Mouse (Mus musculus) MEL (cell line): ENCODE results near the gene Selenon. TPM values are rescaled to one million over a fixed set of nuclear protein-coding genes. Genes with fewer than 3 reads are reported as not detected.

Experiments used
- DNase-seq: peaks from one replicate; pipeline ENCODE4 v3.0.0; 2011; ENCODE audit warnings: low read depth, low spot score
- H3K27ac ChIP-seq: 2 replicates; pipeline ENCODE4 v1.5.1; 2012; ENCODE audit warnings: low read depth, mild to moderate bottlenecking, control low read depth, low read length, moderate library complexity; ENCODE audit not compliant: control insufficient read depth
- H3K27me3 ChIP-seq, 2 experiments: fragments of 150-350 bp in 1 of 2; sonication (generic) in 1 of 2; 2 replicates each; pipeline ENCODE4 v1.6.1; 2012; ENCODE audit warnings: low read length in 2 of 2, mild to moderate bottlenecking in 2 of 2, improper control_type of control experiment in 1 of 2, moderate library complexity in 1 of 2; ENCODE audit not compliant: insufficient read depth in 2 of 2, control insufficient read depth in 1 of 2
- H3K36me3 ChIP-seq, 2 experiments: 2 replicates each; pipeline ENCODE4 v1.6.1; 2012 to 2014; ENCODE audit warnings: low read length in 2 of 2, improper control_type of control experiment in 1 of 2, inconsistent platforms in 1 of 2, mild to moderate bottlenecking in 1 of 2; ENCODE audit not compliant: insufficient read depth in 2 of 2, control insufficient read depth in 1 of 2
- H3K4me1 ChIP-seq, 2 experiments: fragments of 150-350 bp in 1 of 2; sonication (generic) in 1 of 2; 2 replicates each; pipeline ENCODE4 v1.6.1; 2012; ENCODE audit warnings: low read length in 2 of 2, improper control_type of control experiment in 1 of 2, mild to moderate bottlenecking in 1 of 2; ENCODE audit not compliant: insufficient read depth in 2 of 2, control insufficient read depth in 1 of 2
- H3K4me3 ChIP-seq, 2 experiments: fragments of 150-350 bp in 1 of 2; sonication (generic) in 1 of 2; 2 replicates each; pipeline ENCODE4 v1.5.1; 2012; ENCODE audit warnings: low read depth in 2 of 2, low read length in 2 of 2, mild to moderate bottlenecking in 2 of 2, moderate library complexity in 2 of 2, control low read depth in 1 of 2, improper control_type of control experiment in 1 of 2; ENCODE audit not compliant: control insufficient read depth in 1 of 2, insufficient read depth in 1 of 2
- H3K79me2 ChIP-seq: 2 replicates; pipeline ENCODE4 v1.6.1; 2012; ENCODE audit warnings: mild to moderate bottlenecking, low read length, moderate library complexity; ENCODE audit not compliant: control insufficient read depth, poor library complexity, insufficient read depth
- H3K9ac ChIP-seq: 2 replicates; pipeline ENCODE4 v1.6.1; 2012; ENCODE audit warnings: low read depth, mild to moderate bottlenecking, control low read depth, low read length, moderate library complexity; ENCODE audit not compliant: control insufficient read depth, poor library complexity, severe bottlenecking
- H3K9me3 ChIP-seq: fragments of 150-350 bp; sonication (generic); replicated peaks from 2 replicates; pipeline ENCODE4 v1.6.1; 2012; ENCODE audit warnings: mild to moderate bottlenecking, low read length, improper control_type of control experiment, moderate library complexity; ENCODE audit not compliant: insufficient read depth
- BHLHE40 ChIP-seq: IDR thresholded peaks from 2 replicates; pipeline ENCODE4 v1.6.1; 2012; ENCODE audit warnings: low read depth, mild to moderate bottlenecking, inconsistent platforms, low read length, improper control_type of control experiment, borderline replicate concordance
- CHD2 ChIP-seq: IDR thresholded peaks from 2 replicates; pipeline ENCODE4 v1.6.1; 2011; ENCODE audit warnings: low read length, improper control_type of control experiment
- CTCF ChIP-seq, 3 experiments: IDR thresholded peaks in 2 of 3; conservative IDR thresholded peaks in 1 of 3; 2 replicates each; pipeline ENCODE4 v1.5.1; 2011 to 2012; ENCODE audit warnings: low read length in 3 of 3, low read depth in 2 of 3, mild to moderate bottlenecking in 2 of 3, improper control_type of control experiment in 1 of 3, inconsistent platforms in 1 of 3, mixed read lengths in 1 of 3, moderate library complexity in 1 of 3; ENCODE audit not compliant: control insufficient read depth in 1 of 3, insufficient read depth in 1 of 3, poor library complexity in 1 of 3, severe bottlenecking in 1 of 3
- E2F4 ChIP-seq: IDR thresholded peaks from 2 replicates; pipeline ENCODE4 v1.6.1; 2011; ENCODE audit warnings: low read depth, low read length, improper control_type of control experiment, borderline replicate concordance
- ELF1 ChIP-seq: IDR thresholded peaks from 2 replicates; pipeline ENCODE4 v1.6.1; 2014; ENCODE audit warnings: low read depth, mild to moderate bottlenecking, inconsistent platforms, low read length, improper control_type of control experiment, moderate library complexity
- EP300 ChIP-seq, 2 experiments: IDR thresholded peaks; 2 replicates each; pipeline ENCODE4 v1.6.1; 2011; ENCODE audit warnings: improper control_type of control experiment in 2 of 2, low read length in 2 of 2, low read depth in 1 of 2, mild to moderate bottlenecking in 1 of 2
- ETS1 ChIP-seq: IDR thresholded peaks from 2 replicates; pipeline ENCODE4 v1.6.1; 2012; ENCODE audit warnings: low read depth, mild to moderate bottlenecking, inconsistent platforms, low read length, improper control_type of control experiment, moderate library complexity
- GABPA ChIP-seq: IDR thresholded peaks from 2 replicates; pipeline ENCODE4 v1.6.1; 2012; ENCODE audit warnings: low read depth, mild to moderate bottlenecking, inconsistent platforms, low read length, improper control_type of control experiment, moderate library complexity
- GATA1 ChIP-seq: IDR thresholded peaks from 2 replicates; pipeline ENCODE4 v1.6.1; 2011; ENCODE audit warnings: low read depth, low read length, improper control_type of control experiment
- HCFC1 ChIP-seq: IDR thresholded peaks from 2 replicates; pipeline ENCODE4 v1.6.1; 2012; ENCODE audit warnings: low read depth, mild to moderate bottlenecking, inconsistent platforms, low read length, improper control_type of control experiment, moderate library complexity
- JUND ChIP-seq: IDR thresholded peaks from 2 replicates; pipeline ENCODE4 v1.6.1; 2011; ENCODE audit warnings: low read depth, mild to moderate bottlenecking, improper control_type of control experiment, low read length
- KAT2A ChIP-seq: conservative IDR thresholded peaks from 2 replicates; pipeline ENCODE4 v1.6.1; 2012; ENCODE audit warnings: low read depth, low read length, improper control_type of control experiment, inconsistent platforms
- MAX ChIP-seq: IDR thresholded peaks from 2 replicates; pipeline ENCODE4 v1.6.1; 2011; ENCODE audit warnings: low read length, improper control_type of control experiment
- MXI1 ChIP-seq: IDR thresholded peaks from 2 replicates; pipeline ENCODE4 v1.6.1; 2011; ENCODE audit warnings: mild to moderate bottlenecking, low read depth, low read length, improper control_type of control experiment
- MYC ChIP-seq: IDR thresholded peaks from 2 replicates; pipeline ENCODE4 v1.6.1; 2011; ENCODE audit warnings: low read depth, mild to moderate bottlenecking, low read length, improper control_type of control experiment, moderate library complexity
- NELFE ChIP-seq: IDR thresholded peaks from 2 replicates; pipeline ENCODE4 v1.6.1; 2011; ENCODE audit warnings: low read depth, low read length, improper control_type of control experiment
- NRF1 ChIP-seq: IDR thresholded peaks from 2 replicates; pipeline ENCODE4 v1.6.1; 2014; ENCODE audit warnings: low read depth, mild to moderate bottlenecking, inconsistent platforms, low read length, improper control_type of control experiment, moderate library complexity; ENCODE audit not compliant: poor library complexity, insufficient read depth, severe bottlenecking
- POLR2A ChIP-seq, 2 experiments: IDR thresholded peaks; 2 replicates each; pipeline ENCODE4 v1.6.1; 2011 to 2012; ENCODE audit warnings: low read length in 2 of 2, mild to moderate bottlenecking in 2 of 2, control low read depth in 1 of 2, improper control_type of control experiment in 1 of 2, low read depth in 1 of 2, moderate library complexity in 1 of 2; ENCODE audit not compliant: control insufficient read depth in 1 of 2, insufficient read depth in 1 of 2, poor library complexity in 1 of 2
- POLR2AphosphoS2 ChIP-seq: IDR thresholded peaks from 2 replicates; pipeline ENCODE4 v1.6.1; 2011; ENCODE audit warnings: low read length, improper control_type of control experiment
- POLR2AphosphoS5 ChIP-seq: IDR thresholded peaks from 2 replicates; pipeline ENCODE4 v1.6.1; 2012; ENCODE audit warnings: low read depth, borderline replicate concordance, mild to moderate bottlenecking, inconsistent platforms, low read length, moderate library complexity, mixed read lengths
- RAD21 ChIP-seq: IDR thresholded peaks from 2 replicates; pipeline ENCODE4 v1.6.1; 2011; ENCODE audit warnings: mild to moderate bottlenecking, low read depth, low read length, improper control_type of control experiment
- RCOR1 ChIP-seq: IDR thresholded peaks from 2 replicates; pipeline ENCODE4 v1.6.1; 2012; ENCODE audit warnings: low read depth, mild to moderate bottlenecking, inconsistent platforms, low read length, improper control_type of control experiment
- SIN3A ChIP-seq: IDR thresholded peaks from 2 replicates; pipeline ENCODE4 v1.6.1; 2012; ENCODE audit warnings: low read length, improper control_type of control experiment, inconsistent platforms
- TAL1 ChIP-seq: IDR thresholded peaks from 2 replicates; pipeline ENCODE4 v1.6.1; 2012; ENCODE audit warnings: mild to moderate bottlenecking, inconsistent platforms, low read length, moderate library complexity, mixed read lengths
- TBP ChIP-seq: IDR thresholded peaks from 2 replicates; pipeline ENCODE4 v1.8.0; 2011; ENCODE audit warnings: low read depth, low read length, improper control_type of control experiment
- TCF12 ChIP-seq: IDR thresholded peaks from 2 replicates; pipeline ENCODE4 v1.6.1; 2014; ENCODE audit warnings: low read depth, mild to moderate bottlenecking, inconsistent platforms, low read length, improper control_type of control experiment, moderate library complexity
- USF2 ChIP-seq, 2 experiments: IDR thresholded peaks; 2 replicates each; pipeline ENCODE4 v1.6.1; 2011 to 2012; ENCODE audit warnings: improper control_type of control experiment in 2 of 2, low read length in 2 of 2, borderline replicate concordance in 1 of 2, inconsistent platforms in 1 of 2, low read depth in 1 of 2, mild to moderate bottlenecking in 1 of 2; ENCODE audit not compliant: insufficient read depth in 1 of 2
- ZC3H11A ChIP-seq: IDR thresholded peaks from 2 replicates; pipeline ENCODE4 v1.6.1; 2012; ENCODE audit warnings: low read depth, mild to moderate bottlenecking, inconsistent platforms, low read length, improper control_type of control experiment
- ZKSCAN1 ChIP-seq: IDR thresholded peaks from 2 replicates; pipeline ENCODE4 v1.6.1; 2012; ENCODE audit warnings: low read depth, mild to moderate bottlenecking, inconsistent platforms, low read length, improper control_type of control experiment, moderate library complexity
- ZMIZ1 ChIP-seq: IDR thresholded peaks from 2 replicates; pipeline ENCODE4 v1.6.1; 2012; ENCODE audit warnings: low read depth, mild to moderate bottlenecking, inconsistent platforms, low read length, improper control_type of control experiment, moderate library complexity
- ZNF384 ChIP-seq: IDR thresholded peaks from 2 replicates; pipeline ENCODE4 v1.6.1; 2012; ENCODE audit warnings: low read depth, mild to moderate bottlenecking, inconsistent platforms, low read length, improper control_type of control experiment
- polyA plus RNA-seq, 2 experiments: library from polyadenylated mRNA; stranded (reverse) in 1 of 2; unstranded in 1 of 2; fragments of >175 nt in 1 of 2; fragments of >200 nt in 1 of 2; gene quantifications; 2 replicates each; pipeline versions ENCODE4 v1.2.1 to v1.2.4; 2012; ENCODE audit warnings: low replicate concordance in 2 of 2, low read depth in 1 of 2; ENCODE audit not compliant: insufficient read length in 2 of 2, insufficient read depth in 1 of 2, missing spikeins in 1 of 2
- total RNA-seq: library from RNA; depleted of rRNA; stranded (reverse); fragments of 300-350 nt; gene quantifications from 2 replicates; pipeline ENCODE4 v1.2.3, GENCODE M21; 2012

Selenon gene
- total and polyA plus RNA-seq, 3 experiments: 2.9 to 16.3 TPM; not detected in 1

- TF ChIP-seq ZMIZ1: 0 out of 2 replicates have a peak, but pooled peaks have one; percentile 65
- TF ChIP-seq HCFC1: peak; percentile 88
- no peak; the same call in 1 of the 2 replicates for TF ChIP-seq KAT2A
- no peak for TF ChIP-seq POLR2AphosphoS5
- no peak for TF ChIP-seq TBP
- no peak for TF ChIP-seq RAD21
- no peak for TF ChIP-seq JUND
- no peak for TF ChIP-seq RCOR1
- no peak for TF ChIP-seq ZC3H11A
- no peak for TF ChIP-seq BHLHE40
- no peak for TF ChIP-seq MAX
- no peak for TF ChIP-seq EP300 (IDR thresholded peaks at IDR 0.05; ENCODE audit: low read depth in 1 of 2, low read length in 2 of 2)
These were observed 16.8 kb downstream of the Selenon start, which contains the start of gene Mtfr1l (continued) for GRCm38 (mm10) chr4:134534932-134535786.

GRCm38 (mm10) chr4:134534124-134534886 is 17.7 kb downstream of the Selenon start:
- Histone ChIP-seq H3K4me3 (peak overlapping the region; percentile 88 to 93), H3K9ac (peak overlapping the region; percentile 94), H3K27ac (peak overlapping the region; percentile 67), H3K9me3 (no peaks in the 10 kb centered on the region), H3K79me2 (peaks cover 12% of the 10 kb centered on the region), H3K36me3 (peaks cover 0 to 7% of the 10 kb centered on the region in 2 experiments; a peak in 2 of 4 replicates), H3K4me1 (peaks cover 9 to 14% of the 10 kb centered on the region in 2 experiments), H3K27me3 (no peaks in the 10 kb centered on the region)
- peak; percentile 84 for DNase-seq
- TF ChIP-seq GABPA (no peak), MXI1 (peak; percentile 80), ZC3H11A (no peak), MAX (peak; percentile 69), ZKSCAN1 (no peak), MYC (no peak), SIN3A (peak; percentile 66), JUND (no peak), ZNF384 (no peak), CHD2 (no peak), USF2 (IDR thresholded peaks at IDR 0.05; ENCODE audit: borderline replicate concordance in 1 of 2, insufficient read depth in 1 of 2, low read depth in 1 of 2, low read length in 2 of 2) (no peak), ZMIZ1 (no peak), TCF12 (peak; percentile 26; the same call in 1 of the 2 replicates), TBP (no peak), POLR2AphosphoS2 (no peak), TAL1 (no peak; the same call in 1 of the 2 replicates), POLR2AphosphoS5 (no peak), CTCF (IDR thresholded peaks at IDR 0.05 in 2 of 3, conservative IDR thresholded peaks at IDR 0.05 in 1 of 3; ENCODE audit: control insufficient read depth in 1 of 3, insufficient read depth in 1 of 3, low read depth in 2 of 3, low read length in 3 of 3, poor library complexity in 1 of 3, severe bottlenecking in 1 of 3) (no peak), ETS1 (no peak), NELFE (no peak), ELF1 (no peak), NRF1 (0 out of 2 replicates have a peak, but pooled peaks have one; percentile 15), EP300 (IDR thresholded peaks at IDR 0.05; ENCODE audit: low read depth in 1 of 2, low read length in 2 of 2) (no peak), E2F4 (no peak), GATA1 (0 out of 2 replicates have a peak, but pooled peaks have one; percentile 19), POLR2A (IDR thresholded peaks at IDR 0.05; ENCODE audit: control insufficient read depth in 1 of 2, insufficient read depth in 1 of 2, low read depth in 1 of 2, low read length in 2 of 2, poor library complexity in 1 of 2) (no peak; a peak in 1 of 4 replicates)
